Mouse (Mus musculus) urinary bladder, adult 2 months (tissue): ENCODE measurements around the gene Cacna2d4. TPM values are rescaled to one million over a fixed set of nuclear protein-coding genes. Genes with fewer than 3 reads are reported as not detected.

Experiments used
- DNase-seq: peaks from one replicate; pipeline ENCODE4 v3.0.0; 2022; ENCODE audit warnings: low spot score
- polyA plus RNA-seq: library from polyadenylated mRNA; depleted of rRNA; stranded (reverse); fragments of >200 nt; gene quantifications from 2 replicates; pipeline ENCODE4 v1.2.3, GENCODE M21; 2012; rRNA removed

Gene Cacna2d4
- polyA plus RNA-seq, 1 experiment: 0.06 TPM

DNA sequence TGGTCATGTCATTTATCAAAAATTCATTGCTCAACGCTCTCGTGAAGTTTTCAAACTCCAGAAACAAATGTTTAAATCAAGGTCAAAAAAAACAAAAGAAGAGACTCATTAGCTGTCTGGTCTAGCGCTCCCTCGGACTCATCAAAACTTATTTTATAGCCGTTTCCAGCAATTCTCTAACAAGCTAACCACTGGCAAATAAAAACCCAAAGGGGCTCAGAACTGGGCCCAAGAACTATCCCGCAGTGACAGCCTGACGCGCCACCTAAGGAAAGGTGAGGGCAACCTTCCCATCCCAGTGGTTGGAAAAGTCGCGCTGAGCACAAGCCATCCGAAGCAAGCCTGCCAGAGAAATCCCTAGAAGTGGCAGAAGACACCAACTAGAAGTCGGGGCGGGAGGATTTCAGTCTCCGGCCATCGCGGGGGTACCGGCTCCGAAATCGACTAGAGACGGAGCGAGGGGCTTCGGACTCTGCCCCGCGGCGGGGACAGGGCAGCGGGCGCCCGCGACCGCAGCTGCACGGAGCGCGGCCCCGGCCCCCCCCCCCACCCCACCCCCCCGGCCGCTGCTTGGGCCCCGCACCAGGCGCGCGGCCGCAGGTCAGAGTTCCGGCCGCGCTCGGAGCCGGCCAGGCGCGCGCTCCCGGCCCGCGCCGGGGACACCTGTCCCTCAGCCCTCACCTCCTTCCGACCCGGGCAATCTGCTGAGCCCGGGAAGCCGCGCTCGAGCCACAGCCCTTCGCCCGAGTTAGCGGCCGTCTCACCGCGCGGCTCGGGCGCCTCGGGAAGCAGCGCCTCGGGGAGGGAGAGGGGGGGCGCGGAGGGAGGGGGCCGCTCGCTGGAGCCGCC is 151.7 kb downstream of the Cacna2d4 start:
- peak; percentile 36 for DNase-seq

DNA sequence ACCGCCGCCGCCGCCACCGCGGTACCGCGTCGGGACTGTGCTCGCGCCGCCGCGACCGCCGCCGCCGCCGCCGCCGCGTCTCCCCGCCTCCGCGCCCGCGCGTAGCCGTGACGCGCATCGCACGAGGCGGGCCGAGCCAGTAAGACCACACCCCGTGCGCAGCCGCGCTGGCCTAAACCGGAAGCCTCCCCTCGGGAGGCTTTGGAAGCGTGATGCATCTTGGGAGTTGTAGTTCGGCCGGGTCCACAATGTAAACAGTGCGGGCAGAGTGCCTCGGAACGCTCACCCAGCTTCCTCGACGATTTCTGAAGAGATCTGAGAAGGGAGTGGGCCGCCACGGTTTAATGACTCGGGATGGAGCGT is 152.3 kb downstream of the Cacna2d4 start:
- DNase-seq: peak; percentile 87

DNA sequence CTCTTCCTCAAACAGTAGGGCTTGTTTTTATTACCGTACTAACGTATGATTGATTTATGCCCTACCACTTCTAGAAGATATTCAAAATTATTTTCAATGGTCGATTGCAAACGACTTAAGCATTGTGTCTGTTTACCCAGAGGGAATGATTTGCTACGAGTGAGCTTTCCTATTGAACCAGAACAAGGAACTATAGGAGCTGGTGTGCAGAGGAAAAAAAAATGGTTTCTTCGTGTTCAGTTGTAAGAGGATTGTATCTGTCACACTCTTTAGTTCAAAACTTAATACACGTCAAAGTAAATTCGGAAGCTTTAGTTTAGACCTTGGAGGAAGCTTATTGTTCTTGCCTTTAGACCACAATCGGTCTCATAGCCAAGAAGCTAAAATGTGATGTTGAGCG is 152.8 kb downstream of the Cacna2d4 start:
- no peak for DNase-seq

DNA sequence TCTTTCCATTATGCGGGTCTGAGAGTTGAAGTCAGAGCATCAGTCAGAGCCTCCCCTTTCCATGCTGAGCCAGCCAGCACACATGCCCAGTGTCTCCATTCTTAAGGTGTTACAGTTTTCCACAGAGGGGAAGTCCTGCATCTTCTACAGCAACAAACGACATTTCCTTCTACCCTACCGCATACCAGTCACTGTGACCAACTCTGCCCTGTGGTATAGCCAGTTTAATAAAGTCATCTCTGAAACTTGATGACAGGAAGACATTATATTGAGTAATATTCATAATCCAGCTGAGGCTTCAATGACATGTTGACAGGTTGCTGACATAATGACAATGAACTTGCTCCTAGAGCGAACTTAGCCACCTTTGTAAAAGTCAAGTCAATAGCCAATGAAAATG is 154.4 kb downstream of the Cacna2d4 start:
- DNase-seq: no peak

DNA sequence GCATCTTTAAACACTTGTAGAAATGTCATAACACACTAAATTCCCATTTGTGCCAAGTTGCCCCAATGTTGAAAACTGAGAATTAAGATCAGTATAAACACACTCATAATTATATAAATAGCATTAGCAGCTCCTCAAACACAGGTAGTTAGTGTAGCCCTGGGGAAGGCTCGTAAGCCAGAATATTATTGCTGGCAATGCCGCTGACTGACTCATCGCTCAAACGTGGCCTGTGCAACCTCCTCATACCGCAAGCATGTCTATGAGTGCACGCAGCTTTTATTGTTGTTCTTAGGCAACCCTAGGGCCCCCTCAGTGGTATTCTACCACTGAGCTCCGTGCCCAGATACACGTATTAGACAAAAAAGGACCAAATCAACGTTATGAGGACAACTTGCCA is 156.5 kb downstream of the Cacna2d4 start:
- no peak for DNase-seq

DNA sequence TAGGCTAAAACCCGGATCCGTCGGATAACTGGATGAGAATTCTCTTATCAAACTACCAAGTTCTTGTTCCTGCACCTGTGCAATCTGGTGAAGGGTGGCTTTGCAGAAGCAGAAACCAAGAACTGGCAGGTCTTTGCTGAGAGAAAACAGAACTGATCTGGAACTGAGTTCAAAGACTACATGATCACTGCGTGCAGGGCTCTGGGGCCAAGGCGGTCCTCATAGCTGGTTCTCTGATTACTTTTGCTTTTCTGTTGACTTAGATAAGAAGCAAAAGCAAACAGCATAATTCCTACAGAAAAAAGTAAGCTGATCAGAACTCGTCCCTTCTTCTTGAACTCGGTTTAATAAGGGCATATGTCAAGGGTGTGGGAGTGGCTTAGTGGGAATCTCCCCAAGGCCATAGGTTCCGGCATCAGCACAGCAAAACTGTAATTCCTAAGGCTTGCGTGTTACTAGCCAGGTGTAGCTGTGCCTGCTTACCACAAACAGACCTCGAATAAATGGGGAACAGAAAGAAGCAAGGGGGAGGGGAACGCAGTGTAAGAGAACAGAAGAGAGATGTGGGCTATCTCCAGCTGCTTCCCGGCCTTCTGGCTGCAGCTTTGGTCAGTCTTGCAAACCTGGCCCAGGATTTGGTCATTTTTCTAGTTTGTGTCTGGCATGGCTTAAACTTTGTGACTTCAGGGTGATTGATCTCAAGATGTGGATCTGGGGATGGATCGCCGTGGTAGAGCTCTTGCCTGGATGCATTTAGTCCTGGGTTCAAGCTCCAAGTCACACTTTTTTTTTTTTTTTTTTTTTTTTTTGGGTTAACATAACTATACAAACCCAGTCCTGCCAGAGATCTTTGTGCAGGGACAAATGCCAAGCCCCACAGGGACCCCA is 159.3 kb downstream of the Cacna2d4 start:
- no peak for DNase-seq

DNA sequence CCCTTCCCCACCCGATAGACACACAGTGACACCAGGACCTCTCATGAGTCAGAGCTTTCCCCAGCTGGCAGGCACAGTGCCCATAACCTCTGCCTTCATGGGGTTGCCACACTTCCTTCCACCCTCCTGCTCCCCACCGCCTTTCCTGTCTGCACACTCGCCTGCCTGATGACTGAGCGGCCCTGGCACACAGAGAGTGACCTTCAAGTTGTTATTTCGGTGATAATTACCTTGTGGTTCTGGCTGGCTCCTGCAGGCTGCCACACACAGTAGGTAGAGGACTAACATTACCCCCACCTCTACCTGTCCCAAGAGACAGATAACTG is 159.9 kb downstream of the Cacna2d4 start:
- DNase-seq: peak; percentile 61

DNA sequence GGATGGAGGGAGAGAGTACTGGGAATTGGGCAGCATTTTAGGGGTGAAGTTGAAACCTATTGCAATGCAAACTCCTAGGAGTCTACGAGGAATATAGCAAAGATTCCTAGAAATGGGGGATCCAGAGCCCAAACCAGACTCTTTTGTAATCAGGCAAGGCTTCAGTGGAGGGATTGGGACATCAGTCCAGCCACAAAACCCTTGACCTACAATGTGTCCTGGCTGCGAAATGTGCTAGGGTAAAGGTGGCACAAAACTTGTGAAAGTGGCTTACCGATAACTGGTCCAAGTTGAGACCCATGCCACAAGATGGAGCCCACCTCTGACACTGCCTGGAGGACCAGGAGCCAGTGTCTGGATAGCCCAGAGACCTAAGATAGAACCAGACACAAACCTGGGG is 163.0 kb downstream of the Cacna2d4 start:
- no peak for DNase-seq

DNA sequence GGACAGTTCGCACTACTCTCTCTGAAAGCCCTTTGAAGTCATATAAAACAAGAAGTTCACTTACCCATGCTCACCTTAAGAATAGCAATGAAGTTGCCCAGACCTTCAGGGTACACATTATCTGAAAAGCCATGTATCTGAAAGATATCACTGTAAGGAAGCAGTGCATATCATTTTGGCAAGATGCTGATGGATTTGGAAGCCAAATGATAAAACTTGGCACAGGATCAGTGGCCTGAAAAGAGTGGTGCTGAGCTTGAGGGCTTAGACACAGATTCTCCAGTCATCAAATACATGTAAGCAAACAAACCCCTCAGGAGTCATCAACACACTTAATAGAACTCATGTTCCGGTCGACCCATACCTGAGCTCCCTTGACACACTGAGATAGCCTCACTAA is 164.3 kb downstream of the Cacna2d4 start:
- no peak for DNase-seq

DNA sequence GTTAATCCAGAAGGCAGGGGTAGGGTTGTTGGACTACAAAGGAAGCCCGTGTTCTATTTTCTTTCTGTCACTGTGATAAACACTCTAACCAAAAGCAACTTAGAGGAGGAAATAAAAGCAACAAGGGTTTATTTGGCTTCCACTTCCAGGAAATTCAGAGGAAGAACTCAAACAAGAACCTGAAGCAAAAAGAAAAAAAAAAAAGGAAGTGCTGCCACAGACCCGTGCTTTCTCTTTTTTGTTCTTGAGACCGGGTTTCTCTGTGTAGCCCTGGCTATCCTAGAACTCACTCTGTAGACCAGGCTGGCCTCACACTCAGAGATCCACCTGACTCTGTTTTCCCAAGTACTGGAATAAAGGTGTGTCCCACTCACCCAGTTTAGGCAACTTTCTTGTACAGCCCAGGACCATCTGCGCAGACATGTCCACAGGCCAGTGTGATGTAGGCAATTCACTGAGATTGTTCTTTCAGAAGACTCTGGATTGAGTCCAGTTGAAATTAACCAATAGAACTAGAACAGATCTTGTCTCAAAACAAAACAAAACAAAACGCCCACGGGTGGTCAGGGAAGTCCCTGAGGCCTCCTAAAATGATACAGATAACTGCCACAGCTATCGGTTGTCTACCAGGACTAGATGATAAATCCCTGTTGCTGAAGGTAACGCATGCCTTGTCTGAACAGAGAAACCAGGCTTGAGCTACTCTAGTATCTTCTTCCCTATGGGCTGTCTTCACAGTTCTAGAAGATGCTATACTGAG is 165.4 kb downstream of the Cacna2d4 start:
- no peak for DNase-seq

Other genes starting within 250 kb of the Cacna2d4 start
- 18.9 TPM in 2 replicates for gene Dcp1b, start 61.3 kb upstream of the Cacna2d4 start, polyA plus RNA-seq
- gene Cacna1c, start 40.1 kb upstream of the Cacna2d4 start, polyA plus RNA-seq: 11.2 and 26.9 TPM in 2 replicates
- gene Lrtm2, start 94.2 kb downstream of the Cacna2d4 start, polyA plus RNA-seq: 0.06 and 0.10 TPM in 2 replicates
- gene Adipor2, start 181.2 kb downstream of the Cacna2d4 start, polyA plus RNA-seq: 104 and 112 TPM in 2 replicates
- gene Fbxl14, start 243.1 kb downstream of the Cacna2d4 start, polyA plus RNA-seq: 28.2 and 30.6 TPM in 2 replicates